Comparison of ENCODE assay signal across 11 mouse cellular contexts in genomic region chr14:33185068-33185800, GRCm38 (mm10). TPM values are rescaled to one million over a fixed set of nuclear protein-coding genes. Genes with fewer than 3 reads are reported as not detected.
DNase-seq lines count a peak whose midpoint lies in the region; ATAC-seq lines count a peak whose summit lies in the region.
"Had no signal": no experiment of that assay in that cellular context is flagged by ENCODE, and none has a peak within 500 bp of the region (broad histone marks: within the 10 kb centered on the region; RNA-seq: fewer than 3 reads in every experiment).

Gene Wdfy4 (minus strand): TSS chr14:33185508.

- ATAC-seq in liver, embryonic 15.5 days (ENCODE audit: insufficient read depth): peak; percentile 25; the same call in 1 of the 2 replicates
- ATAC-seq in neutrophil, adult 5-6 weeks (ENCODE audit: extremely low read depth, insufficient number of reproducible peaks, low FRiP score, poor library complexity, severe bottlenecking): peak; percentile 88
- ATAC-seq in intestine, embryonic 15.5 days: no peak
- no peak for ATAC-seq in midbrain, embryonic 15.5 days (replicated peaks)

- H3K9me3 ChIP-seq in heart, embryonic 10.5 days: no peaks in the 10 kb centered on the region
- H3K9me3 ChIP-seq in liver, embryonic 15.5 days (replicated peaks): no peaks in the 10 kb centered on the region
- no peaks in the 10 kb centered on the region for H3K9me3 ChIP-seq in intestine, embryonic 15.5 days
- H3K9me3 ChIP-seq in midbrain, embryonic 15.5 days: no peaks in the 10 kb centered on the region

- H3K4me2 ChIP-seq in liver, embryonic 15.5 days: peak within 1 kb of the TSS; percentile 37
- no peak within 1 kb of the TSS for H3K4me2 ChIP-seq in intestine, embryonic 15.5 days (replicated peaks)
- H3K4me2 ChIP-seq in midbrain, embryonic 15.5 days: no peak within 1 kb of the TSS
- H3K4me2 ChIP-seq: midbrain, embryonic 11.5 days had no signal

- no peaks in the 10 kb centered on the region for H3K4me1 ChIP-seq in heart, embryonic 10.5 days
- no peaks in the 10 kb centered on the region for H3K4me1 ChIP-seq in liver, embryonic 15.5 days (replicated peaks)
- H3K4me1 ChIP-seq in intestine, embryonic 15.5 days (replicated peaks): no peaks in the 10 kb centered on the region
- H3K4me1 ChIP-seq in midbrain, embryonic 15.5 days: no peaks in the 10 kb centered on the region

- no peaks in the 10 kb centered on the region for H3K36me3 ChIP-seq in heart, embryonic 10.5 days
- H3K36me3 ChIP-seq in liver, embryonic 15.5 days (replicated peaks): no peaks in the 10 kb centered on the region
- no peaks in the 10 kb centered on the region for H3K36me3 ChIP-seq in intestine, embryonic 15.5 days
- no peaks in the 10 kb centered on the region for H3K36me3 ChIP-seq in midbrain, embryonic 15.5 days (replicated peaks)

- H3K27ac ChIP-seq in heart, embryonic 10.5 days: no peak within 1 kb of the TSS
- no peak within 1 kb of the TSS; the same call in 1 of the 2 replicates for H3K27ac ChIP-seq in liver, embryonic 15.5 days (replicated peaks)
- H3K27ac ChIP-seq in intestine, embryonic 15.5 days: no peak within 1 kb of the TSS
- H3K27ac ChIP-seq in midbrain, embryonic 15.5 days: no peak within 1 kb of the TSS
- H3K27ac ChIP-seq: layer of hippocampus, adult 2 months had no signal

- no peak within 1 kb of the TSS for H3K4me3 ChIP-seq in heart, embryonic 10.5 days
- peak within 1 kb of the TSS; percentile 39 for H3K4me3 ChIP-seq in liver, embryonic 15.5 days (replicated peaks)
- no peak within 1 kb of the TSS for H3K4me3 ChIP-seq in intestine, embryonic 15.5 days (replicated peaks)
- no peak within 1 kb of the TSS for H3K4me3 ChIP-seq in midbrain, embryonic 15.5 days
- H3K4me3 ChIP-seq: layer of hippocampus, adult 2 months had no signal

- 81% methylated on average over 11 of the region's 11 CpGs for WGBS in heart, embryonic 10.5 days
- WGBS in liver, embryonic 15.5 days (ENCODE audit: insufficient replicate concordance): 26% methylated on average over 11 of the region's 11 CpGs
- 83% methylated on average over 11 of the region's 11 CpGs for WGBS in intestine, embryonic 15.5 days
- 89% methylated on average over 11 of the region's 11 CpGs for WGBS in midbrain, embryonic 15.5 days

- H3K27me3 ChIP-seq in heart, embryonic 10.5 days (ENCODE audit: insufficient read depth, poor library complexity, severe bottlenecking): peaks cover 5% of the 10 kb centered on the region; the same call in 1 of the 2 replicates
- no peaks in the 10 kb centered on the region for H3K27me3 ChIP-seq in liver, embryonic 15.5 days
- H3K27me3 ChIP-seq in intestine, embryonic 15.5 days (replicated peaks): no peaks in the 10 kb centered on the region
- no peaks in the 10 kb centered on the region for H3K27me3 ChIP-seq in midbrain, embryonic 15.5 days (replicated peaks)

- DNase-seq in heart, adult 11 months: peak; percentile 97
- no peak for DNase-seq in heart, embryonic 10.5 days (ENCODE audit: low spot score)
- DNase-seq in T-cell, adult 2 months (ENCODE audit: low spot score): peak; percentile 23
- no peak for DNase-seq in cerebellum, postnatal 4 days (ENCODE audit: low spot score in 2 of 2)
- DNase-seq: right cerebral cortex, postnatal 14 days had no signal

- no peak within 1 kb of the TSS for H3K9ac ChIP-seq in liver, embryonic 15.5 days
- no peak within 1 kb of the TSS for H3K9ac ChIP-seq in intestine, embryonic 15.5 days
- no peak within 1 kb of the TSS for H3K9ac ChIP-seq in midbrain, embryonic 15.5 days

RNA-seq across cellular contexts. Expression of gene Wdfy4, which starts in this region (rescaled TPM):
- 0.23 and 0.27 TPM in 2 replicates for polyA plus RNA-seq in heart, embryonic 10.5 days (2016; fragmentation: Nextera tagmentation; extraction: Ambion mirVana)
- polyA plus RNA-seq in liver, embryonic 15.5 days (2015; fragmentation: Nextera tagmentation; extraction: Ambion mirVana): 1.2 and 2.1 TPM in 2 replicates
- total RNA-seq in neutrophil, adult 5-6 weeks (2017): 207 and 223 TPM in 2 replicates
- 0.46 and 0.85 TPM in 2 replicates for polyA plus RNA-seq in intestine, embryonic 15.5 days (2015; fragmentation: Nextera tagmentation; extraction: Ambion mirVana)
- polyA plus RNA-seq in midbrain, embryonic 15.5 days (2015; fragmentation: Nextera tagmentation; extraction: Ambion mirVana): 0.17 and 0.30 TPM in 2 replicates

Comparison
In these comparisons a context has a peak if more than half of its experiments do, and no peak if none do; other contexts are left out.
1. DNase-seq: peak in heart, adult 11 months (single experiment) and T-cell, adult 2 months (single experiment); none in heart, embryonic 10.5 days (single experiment) and cerebellum, postnatal 4 days (0 of 2).
2. ATAC-seq: peak in liver, embryonic 15.5 days (single experiment) and neutrophil, adult 5-6 weeks (single experiment); none in intestine, embryonic 15.5 days (single experiment) and midbrain, embryonic 15.5 days (single experiment).